Mouse (Mus musculus) hindbrain, postnatal 0 days (tissue): ENCODE measurements around the gene Itpr2. TPM values are rescaled to one million over a fixed set of nuclear protein-coding genes. Genes with fewer than 3 reads are reported as not detected.
A peak's percentile ranks its signal among the peaks of the same experiment; 100 is the strongest.

ENCODE experiments used
- ATAC-seq: fragments of 200-750 bp; cut with Nextera tagmentation; 2 replicates; pipeline ENCODE4 v1.8.0; 2017; ENCODE audit warnings: mild to moderate bottlenecking, moderate TSS enrichment, moderate library complexity
- DNase-seq: peaks from one replicate; pipeline ENCODE4 v3.0.0-alpha.2; 2015; ENCODE audit warnings: low spot score
- H3K27ac ChIP-seq: fragments of 300-500 bp; sonication (generic); 2 replicates; pipeline ENCODE4 v1.5.1; 2014; ENCODE audit warnings: mild to moderate bottlenecking
- H3K27me3 ChIP-seq: fragments of 300-500 bp; sonication (generic); 2 replicates; pipeline ENCODE4 v1.6.1; 2014; ENCODE audit warnings: low read length, mixed read lengths; ENCODE audit not compliant: insufficient read depth
- H3K36me3 ChIP-seq: fragments of 300-500 bp; sonication (generic); 2 replicates; pipeline ENCODE4 v1.6.1; 2014; ENCODE audit warnings: low read length, mixed read lengths; ENCODE audit not compliant: insufficient read depth
- H3K4me1 ChIP-seq: fragments of 300-500 bp; sonication (generic); 2 replicates; pipeline ENCODE4 v1.6.1; 2014; ENCODE audit warnings: antibody characterized with exemption, low read length, mixed read lengths; ENCODE audit not compliant: insufficient read depth
- H3K4me2 ChIP-seq: fragments of 300-500 bp; sonication (generic); 2 replicates; pipeline ENCODE4 v1.6.1; 2014; ENCODE audit warnings: low read depth, mild to moderate bottlenecking, low read length, moderate library complexity, mixed read lengths
- H3K4me3 ChIP-seq: fragments of 300-500 bp; sonication (generic); 2 replicates; pipeline ENCODE4 v1.5.1; 2014; ENCODE audit warnings: low read length
- H3K9ac ChIP-seq: fragments of 300-500 bp; sonication (generic); replicated peaks from 2 replicates; pipeline ENCODE4 v1.6.1; 2014; ENCODE audit warnings: mild to moderate bottlenecking, low read length, moderate library complexity, mixed read lengths
- H3K9me3 ChIP-seq: fragments of 300-500 bp; sonication (generic); 2 replicates; pipeline ENCODE4 v1.6.1; 2016; ENCODE audit warnings: low read length, mixed read lengths
- CTCF ChIP-seq: IDR thresholded peaks from 2 replicates; pipeline ENCODE4 v1.5.1; 2016; ENCODE audit warnings: antibody characterized with exemption, control low read depth, low read depth
- WGBS: fragments of 180-500 bp; shearing (Covaris S2); extraction: QIAGEN DNeasy Blood & Tissue Kit; methylation state at CpG from one replicate; pipeline ENCODE4 v1.1.7; 2014; 5-methylcytosine and 5-hydroxymethylcytosine counted together
- polyA plus RNA-seq: library from polyadenylated mRNA; unstranded; fragments of >200 nt; fragmentation: Nextera tagmentation; extraction: Ambion mirVana; gene quantifications from 2 replicates; pipeline ENCODE4 v1.2.1, GENCODE M21; 2015
- total RNA-seq: library from RNA; depleted of rRNA; stranded (reverse); fragments of >200 nt; gene quantifications from 2 replicates; pipeline ENCODE4 v1.2.3, GENCODE M21; 2014; rRNA removed

Gene Itpr2
- total RNA-seq (15.7 and 22.9 TPM in 2 replicates), polyA plus RNA-seq (15.3 and 15.7 TPM in 2 replicates)

- H3K4me2 ChIP-seq = peak within 1 kb of the TSS; percentile 83
- no peak for TF ChIP-seq CTCF
- under 1% methylated on average over 65 of the region's 70 CpGs for WGBS
- peak within 1 kb of the TSS; percentile 55 for H3K9ac ChIP-seq
- H3K27me3 ChIP-seq = 0 out of 2 replicates have a peak, but pooled peaks cover 6% of the 10 kb centered on the region
- ATAC-seq = peak; percentile 95
- H3K4me1 ChIP-seq = no peaks in the 10 kb centered on the region
- H3K27ac ChIP-seq = peak within 1 kb of the TSS; percentile 83
- H3K9me3 ChIP-seq = no peaks in the 10 kb centered on the region
- peak within 1 kb of the TSS; percentile 56 for H3K4me3 ChIP-seq
- peak; percentile 78 for DNase-seq
- no peaks in the 10 kb centered on the region for H3K36me3 ChIP-seq
Measured at GRCm38 (mm10) chr6:146501866-146502804, at the start of gene Itpr2. Gene Itpr2, minus strand, starts transcription at chr6:146502223.

- DNase-seq = no peak
- H3K4me2 ChIP-seq = no peak overlapping the region
- no peaks in the 10 kb centered on the region for H3K9me3 ChIP-seq
- peaks cover 51% of the 10 kb centered on the region for H3K36me3 ChIP-seq
- no peak for TF ChIP-seq CTCF
- no peaks in the 10 kb centered on the region for H3K27me3 ChIP-seq
- no peak overlapping the region for H3K9ac ChIP-seq
- H3K27ac ChIP-seq = no peak overlapping the region
- H3K4me3 ChIP-seq = no peak overlapping the region
- no peaks in the 10 kb centered on the region for H3K4me1 ChIP-seq
- ATAC-seq = no peak
Measured at GRCm38 (mm10) chr6:146551326-146551725, 49.3 kb upstream of the Itpr2 start.

- TF ChIP-seq CTCF = no peak
- H3K4me1 ChIP-seq = no peaks in the 10 kb centered on the region
- H3K27ac ChIP-seq = no peak overlapping the region
- peaks cover 44% of the 10 kb centered on the region for H3K36me3 ChIP-seq
- ATAC-seq = no peak
- WGBS = 88% methylated on average over 2 of the region's 2 CpGs
- no peak overlapping the region for H3K4me3 ChIP-seq
- no peaks in the 10 kb centered on the region for H3K27me3 ChIP-seq
- no peak overlapping the region for H3K4me2 ChIP-seq
- H3K9me3 ChIP-seq = no peaks in the 10 kb centered on the region
- no peak for DNase-seq
- H3K9ac ChIP-seq = no peak overlapping the region
Measured at GRCm38 (mm10) chr6:146550421-146550820, 48.4 kb upstream of the Itpr2 start.

- Histone ChIP-seq H3K4me3 (no peak overlapping the region), H3K9me3 (no peaks in the 10 kb centered on the region), H3K4me1 (no peaks in the 10 kb centered on the region), H3K36me3 (peaks cover 12% of the 10 kb centered on the region; the same call in 1 of the 2 replicates), H3K4me2 (no peak overlapping the region), H3K9ac (no peak overlapping the region), H3K27ac (no peak overlapping the region), H3K27me3 (no peaks in the 10 kb centered on the region)
- no peak for DNase-seq
- TF ChIP-seq CTCF = no peak
- ATAC-seq = no peak
- 90% methylated on average over 5 of the region's 5 CpGs for WGBS
Measured at GRCm38 (mm10) chr6:146545289-146545865, 43.4 kb upstream of the Itpr2 start.

- Histone ChIP-seq H3K9me3 (no peaks in the 10 kb centered on the region), H3K9ac (no peak overlapping the region), H3K4me3 (no peak overlapping the region), H3K4me2 (no peak overlapping the region), H3K36me3 (peaks cover 12% of the 10 kb centered on the region; the same call in 1 of the 2 replicates), H3K4me1 (no peaks in the 10 kb centered on the region), H3K27me3 (no peaks in the 10 kb centered on the region), H3K27ac (no peak overlapping the region)
- 90% methylated on average over 1 of the region's 1 CpGs for WGBS
- ATAC-seq (no peak), DNase-seq (no peak)
- 0 out of 2 replicates have a peak, but pooled peaks have one; percentile 1 for TF ChIP-seq CTCF
Measured at GRCm38 (mm10) chr6:146544622-146545021, 42.6 kb upstream of the Itpr2 start.

- Histone ChIP-seq H3K9ac (no peak overlapping the region), H3K36me3 (no peaks in the 10 kb centered on the region), H3K4me2 (no peak overlapping the region), H3K4me3 (no peak overlapping the region), H3K27ac (no peak overlapping the region), H3K4me1 (no peaks in the 10 kb centered on the region), H3K27me3 (no peaks in the 10 kb centered on the region), H3K9me3 (no peaks in the 10 kb centered on the region)
- no peak for TF ChIP-seq CTCF
- no peak for DNase-seq
- no peak for ATAC-seq
- 87% methylated on average over 3 of the region's 3 CpGs for WGBS
Measured at GRCm38 (mm10) chr6:146540386-146540785, 38.4 kb upstream of the Itpr2 start.

- no peaks in the 10 kb centered on the region for H3K36me3 ChIP-seq
- DNase-seq (peak; percentile 5), ATAC-seq (0 out of 2 replicates have a peak, but pooled peaks have one; percentile 24)
- WGBS = 32% methylated on average over 4 of the region's 4 CpGs
- H3K9ac ChIP-seq = no peak overlapping the region
- H3K4me1 ChIP-seq = no peaks in the 10 kb centered on the region
- no peaks in the 10 kb centered on the region for H3K27me3 ChIP-seq
- no peak for TF ChIP-seq CTCF
- no peaks in the 10 kb centered on the region for H3K9me3 ChIP-seq
- H3K4me2 ChIP-seq = no peak overlapping the region
- H3K27ac ChIP-seq = no peak overlapping the region
- H3K4me3 ChIP-seq = no peak overlapping the region
Measured at GRCm38 (mm10) chr6:146538661-146539060, 36.6 kb upstream of the Itpr2 start.
